ENCODE assay signal across 9 mouse cellular contexts in the genomic region with DNA sequence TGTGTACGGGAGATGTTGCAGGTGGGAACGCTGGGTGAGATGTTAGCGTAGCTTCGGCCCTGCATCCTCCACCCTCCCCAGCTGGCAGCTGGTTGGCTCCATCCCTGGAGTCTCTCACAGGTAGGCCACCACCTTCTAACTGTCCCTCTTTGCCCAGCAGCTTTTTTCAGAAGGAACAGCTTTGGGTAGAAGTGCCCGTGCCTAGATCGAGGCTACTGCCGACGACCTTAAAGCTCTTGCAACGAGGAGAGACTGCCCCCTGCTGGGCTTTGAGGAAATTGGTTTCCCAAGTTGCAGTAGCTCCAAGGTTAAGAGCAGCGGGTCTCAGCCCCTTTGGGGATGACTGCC. TPM values are rescaled to one million over a fixed set of nuclear protein-coding genes. Genes with fewer than 3 reads are reported as not detected.
DNase-seq lines count a peak whose midpoint lies in the region; ATAC-seq and TF ChIP-seq lines count a peak whose summit lies in the region.
"Had no signal": no experiment of that assay in that cellular context is flagged by ENCODE, and none has a peak within 500 bp of the region (broad histone marks: within the 10 kb centered on the region; RNA-seq: fewer than 3 reads in every experiment).

No protein-coding gene starts in this region.

- no peak overlapping the region for H3K27ac ChIP-seq in hindbrain, embryonic 11.5 days (ENCODE audit: low read depth, low read length)
- no peak overlapping the region for H3K27ac ChIP-seq in hindbrain, embryonic 13.5 days
- no peak overlapping the region for H3K27ac ChIP-seq in testis, adult 2 months (ENCODE audit: control insufficient read depth, insufficient read depth, low read depth, low read length)
- H3K27ac ChIP-seq: macrophage had no signal

- H3K36me3 ChIP-seq in hindbrain, embryonic 11.5 days (ENCODE audit: control insufficient read depth, insufficient read depth, low read length) = no peaks in the 10 kb centered on the region
- no peaks in the 10 kb centered on the region for H3K36me3 ChIP-seq in hindbrain, embryonic 13.5 days
- no peaks in the 10 kb centered on the region for H3K36me3 ChIP-seq in testis, adult 2 months (ENCODE audit: control insufficient read depth, insufficient read depth, low read length)

- TF ChIP-seq CTCF in testis, adult 2 months (IDR thresholded peaks at IDR 0.05; ENCODE audit: control insufficient read depth, insufficient read depth, insufficient replicate concordance, low read depth, low read length) = peak; percentile 82; the same call in 1 of the 2 replicates

- no peak overlapping the region for H3K9ac ChIP-seq in hindbrain, embryonic 11.5 days (ENCODE audit: low read depth, low read length)
- H3K9ac ChIP-seq in hindbrain, embryonic 13.5 days = no peak overlapping the region

- no peaks in the 10 kb centered on the region for H3K27me3 ChIP-seq in hindbrain, embryonic 11.5 days (ENCODE audit: control insufficient read depth, insufficient read depth, low read length)
- H3K27me3 ChIP-seq in hindbrain, embryonic 13.5 days = peaks cover 11% of the 10 kb centered on the region; the same call in 1 of the 2 replicates
- H3K27me3 ChIP-seq in testis, adult 2 months (ENCODE audit: control insufficient read depth, insufficient read depth, low read length) = no peaks in the 10 kb centered on the region

- TF ChIP-seq POLR2A in testis, adult 2 months (IDR thresholded peaks at IDR 0.05; ENCODE audit: control insufficient read depth, low read depth, low read length) = no peak

- peak; percentile 86 for DNase-seq in hindbrain, embryonic 11.5 days (ENCODE audit: low spot score)
- peak; percentile 71 for DNase-seq in adipocyte (ENCODE audit: low spot score)
- DNase-seq in embryo, embryonic 10 days (ENCODE audit: low spot score) = peak; percentile 80
- DNase-seq in heart, postnatal 10 days = peak; percentile 71 to 84
- DNase-seq in left cerebral cortex, postnatal 36 days (ENCODE audit: low spot score in 2 of 2) = peak; percentile 59 to 63

- H3K4me2 ChIP-seq in hindbrain, embryonic 11.5 days (replicated peaks; ENCODE audit: low read depth, low read length) = no peak overlapping the region
- no peak overlapping the region for H3K4me2 ChIP-seq in hindbrain, embryonic 13.5 days

- ATAC-seq in hindbrain, embryonic 11.5 days (ENCODE audit: low FRiP score) = no peak
- ATAC-seq in hindbrain, embryonic 13.5 days (ENCODE audit: low FRiP score) = no peak
- 0 out of 2 replicates have a peak, but pooled peaks have one; percentile 52 for ATAC-seq in monocyte, adult 5-6 weeks (replicated peaks; ENCODE audit: insufficient number of reproducible peaks, low FRiP score, low TSS enrichment, poor library complexity, severe bottlenecking)

- H3K4me3 ChIP-seq in hindbrain, embryonic 11.5 days (ENCODE audit: low read depth, low read length) = no peak overlapping the region
- H3K4me3 ChIP-seq in hindbrain, embryonic 13.5 days = no peak overlapping the region
- peak overlapping the region; percentile 67 for H3K4me3 ChIP-seq in testis, adult 2 months (ENCODE audit: control insufficient read depth, low read depth, low read length)

- no peaks in the 10 kb centered on the region; the same call in 1 of the 2 replicates for H3K4me1 ChIP-seq in hindbrain, embryonic 11.5 days (replicated peaks; ENCODE audit: control insufficient read depth, insufficient read depth, low read length)
- no peaks in the 10 kb centered on the region for H3K4me1 ChIP-seq in hindbrain, embryonic 13.5 days (replicated peaks)
- H3K4me1 ChIP-seq in testis, adult 2 months (ENCODE audit: control insufficient read depth, insufficient read depth, low read length) = peaks cover 7% of the 10 kb centered on the region

- intact Hi-C loops in heart, postnatal 10 days (cut with DNase I) = loop anchor here (1.0 to 10.0 kb wide), 3 partner anchors 145 to 465 kb away; no protein-coding TSS in a partner anchor
- intact Hi-C loops in left cerebral cortex, postnatal 36 days (cut with DNase I) = loop anchor here (5.0 kb wide), 2 partner anchors 78 to 143 kb away; no protein-coding TSS in a partner anchor

- WGBS in hindbrain, embryonic 11.5 days = 25% methylated on average over 10 of the region's 10 CpGs
- WGBS in hindbrain, embryonic 13.5 days = 31% methylated on average over 10 of the region's 10 CpGs

- no peaks in the 10 kb centered on the region for H3K9me3 ChIP-seq in hindbrain, embryonic 11.5 days (ENCODE audit: control insufficient read depth, low read length)
- H3K9me3 ChIP-seq in hindbrain, embryonic 13.5 days = no peaks in the 10 kb centered on the region

RNA-seq across cellular contexts. Expression of a gene that starts 15.2 kb away (rescaled TPM):
- 1.1 and 1.5 TPM in 2 replicates for polyA plus RNA-seq in hindbrain, embryonic 11.5 days (2014; fragmentation: Nextera tagmentation; extraction: Ambion mirVana)
- 2.6 TPM in 2 replicates for polyA plus RNA-seq in hindbrain, embryonic 13.5 days (2015; fragmentation: Nextera tagmentation; extraction: Ambion mirVana)
- 1 to 10 TPM; 3.9 to 5.4 TPM for total RNA-seq in heart, postnatal 10 days (2021)
- 10 to 100 TPM; 24.6 to 31.7 TPM for total RNA-seq in left cerebral cortex, postnatal 36 days (2021)
- total RNA-seq in monocyte, adult 5-6 weeks (2017) = 231 to 259 TPM (median 238 TPM) in 3 replicates
- 1.1 and 1.5 TPM in 2 replicates for polyA plus RNA-seq in testis, adult 2 months (2012; rRNA removed)

RNA-seq across cellular contexts. Expression of a gene that starts 19.1 kb away (rescaled TPM):
- 0.49 and 0.66 TPM in 2 replicates for polyA plus RNA-seq in hindbrain, embryonic 11.5 days (2014; fragmentation: Nextera tagmentation; extraction: Ambion mirVana)
- 0.66 and 0.92 TPM in 2 replicates for polyA plus RNA-seq in hindbrain, embryonic 13.5 days (2015; fragmentation: Nextera tagmentation; extraction: Ambion mirVana)
- total RNA-seq in heart, postnatal 10 days (2021) = 1 to 10 TPM; 2.9 to 3.1 TPM
- total RNA-seq in left cerebral cortex, postnatal 36 days (2021) = 1 to 10 TPM in 1 of 2 experiments, under 1 TPM in 1; 0.69 to 2.5 TPM
- total RNA-seq in monocyte, adult 5-6 weeks (2017) = 8.7 to 31.8 TPM (median 21.0 TPM) in 3 replicates
- polyA plus RNA-seq in testis, adult 2 months (2012; rRNA removed) = 1.4 and 1.9 TPM in 2 replicates
